Comparison of ENCODE assay signal across 31 mouse cellular contexts in genomic region chr4:137255568-137255967, GRCm38 (mm10). TPM values are rescaled to one million over a fixed set of nuclear protein-coding genes. Genes with fewer than 3 reads are reported as not detected.
DNase-seq lines count a peak whose midpoint lies in the region; ATAC-seq lines count a peak whose summit lies in the region.
"Had no signal": no experiment of that assay in that cellular context is flagged by ENCODE, and none has a peak within 500 bp of the region (broad histone marks: within the 10 kb centered on the region; RNA-seq: fewer than 3 reads in every experiment).

No protein-coding gene starts in this region.

- 70% methylated on average over 8 of the region's 8 CpGs for WGBS in heart, embryonic 11.5 days (ENCODE audit: insufficient replicate concordance)
- 56% methylated on average over 8 of the region's 8 CpGs for WGBS in intestine, embryonic 15.5 days
- 44% methylated on average over 8 of the region's 8 CpGs for WGBS in stomach, embryonic 16.5 days
- 76% methylated on average over 8 of the region's 8 CpGs for WGBS in hindbrain, embryonic 12.5 days

- DNase-seq in heart, postnatal 10 days = no peak
- DNase-seq in T-cell, adult 2 months (ENCODE audit: low spot score) = no peak
- no peak for DNase-seq in spleen, adult 18-20 months
- DNase-seq: adrenal gland, adult 8-10 months; cerebellum, adult 8-10 months; cerebellum, postnatal 25 days; gastrocnemius, postnatal 36 days; heart, adult 18-20 months; heart, postnatal 14 days; kidney, adult 9 months; kidney, postnatal 10 days; layer of hippocampus, postnatal 36 days; liver, embryonic 13.5 days; lung, adult 18-20 months; midbrain, embryonic 14.5 days; right cerebral cortex, postnatal 25 days had no signal

- H3K4me2 ChIP-seq in heart, embryonic 11.5 days = no peak overlapping the region
- H3K4me2 ChIP-seq in intestine, embryonic 15.5 days (replicated peaks) = no peak overlapping the region
- H3K4me2 ChIP-seq in stomach, embryonic 16.5 days (ENCODE audit: low read depth, low read length) = no peak overlapping the region
- no peak overlapping the region for H3K4me2 ChIP-seq in hindbrain, embryonic 12.5 days (replicated peaks)
- H3K4me2 ChIP-seq: forebrain, embryonic 15.5 days; heart, embryonic 13.5 days; limb, embryonic 15.5 days; liver, embryonic 13.5 days; neural tube, embryonic 15.5 days had no signal

- H3K4me3 ChIP-seq in heart, embryonic 11.5 days (ENCODE audit: low read depth, low read length) = no peak overlapping the region
- H3K4me3 ChIP-seq in intestine, embryonic 15.5 days (replicated peaks) = no peak overlapping the region
- no peak overlapping the region for H3K4me3 ChIP-seq in stomach, embryonic 16.5 days (replicated peaks; ENCODE audit: low read length)
- H3K4me3 ChIP-seq in hindbrain, embryonic 12.5 days = no peak overlapping the region
- H3K4me3 ChIP-seq: forebrain, embryonic 10.5 days; forebrain, embryonic 15.5 days; heart, embryonic 13.5 days; hindbrain, embryonic 10.5 days; limb, embryonic 10.5 days; limb, embryonic 15.5 days; liver, embryonic 13.5 days; neural tube, embryonic 15.5 days had no signal

- no peaks in the 10 kb centered on the region for H3K36me3 ChIP-seq in heart, embryonic 11.5 days (ENCODE audit: control insufficient read depth, insufficient read depth, low read length)
- H3K36me3 ChIP-seq in intestine, embryonic 15.5 days = no peaks in the 10 kb centered on the region
- no peaks in the 10 kb centered on the region for H3K36me3 ChIP-seq in stomach, embryonic 16.5 days (ENCODE audit: control insufficient read depth, insufficient read depth, low read length)
- H3K36me3 ChIP-seq in hindbrain, embryonic 12.5 days = no peaks in the 10 kb centered on the region
- H3K36me3 ChIP-seq: forebrain, embryonic 10.5 days; forebrain, embryonic 15.5 days; heart, embryonic 13.5 days; hindbrain, embryonic 10.5 days; limb, embryonic 10.5 days; limb, embryonic 15.5 days; liver, embryonic 13.5 days; neural tube, embryonic 15.5 days had no signal

- no peaks in the 10 kb centered on the region for H3K27me3 ChIP-seq in heart, embryonic 11.5 days (ENCODE audit: control insufficient read depth, insufficient read depth, low read length)
- H3K27me3 ChIP-seq in intestine, embryonic 15.5 days (replicated peaks) = no peaks in the 10 kb centered on the region
- no peaks in the 10 kb centered on the region for H3K27me3 ChIP-seq in stomach, embryonic 16.5 days (ENCODE audit: control insufficient read depth, insufficient read depth, low read length)
- no peaks in the 10 kb centered on the region for H3K27me3 ChIP-seq in hindbrain, embryonic 12.5 days
- H3K27me3 ChIP-seq: forebrain, embryonic 15.5 days; heart, embryonic 13.5 days; limb, embryonic 15.5 days; liver, embryonic 13.5 days; neural tube, embryonic 15.5 days had no signal

- intact Hi-C loops in heart, postnatal 10 days (cut with DNase I) = no loop called here

- no peaks in the 10 kb centered on the region for H3K4me1 ChIP-seq in heart, embryonic 11.5 days (ENCODE audit: control insufficient read depth, insufficient read depth, low read length)
- H3K4me1 ChIP-seq in intestine, embryonic 15.5 days (replicated peaks) = 0 out of 2 replicates have a peak, but pooled peaks cover 2% of the 10 kb centered on the region
- H3K4me1 ChIP-seq in stomach, embryonic 16.5 days (ENCODE audit: control insufficient read depth, insufficient read depth, low read length) = peaks cover 8% of the 10 kb centered on the region; the same call in 1 of the 2 replicates
- H3K4me1 ChIP-seq in hindbrain, embryonic 12.5 days = no peaks in the 10 kb centered on the region
- H3K4me1 ChIP-seq: limb, embryonic 10.5 days had no signal

- ATAC-seq in heart, embryonic 11.5 days (replicated peaks; ENCODE audit: insufficient number of reproducible peaks, low FRiP score, low TSS enrichment) = 0 out of 2 replicates have a peak, but pooled peaks have one; percentile 11
- 0 out of 2 replicates have a peak, but pooled peaks have one; percentile 31 for ATAC-seq in intestine, embryonic 15.5 days
- ATAC-seq in stomach, embryonic 16.5 days (ENCODE audit: insufficient read depth, low FRiP score) = peak; percentile 85
- no peak for ATAC-seq in hindbrain, embryonic 12.5 days (ENCODE audit: low FRiP score)
- ATAC-seq: CD4-positive, CD25-positive, alpha-beta regulatory T cell, adult 4 months; forebrain, embryonic 15.5 days; hindbrain, embryonic 16.5 days; lung, postnatal 0 days had no signal

- no peak overlapping the region for H3K9ac ChIP-seq in heart, embryonic 11.5 days (ENCODE audit: low read depth, low read length)
- H3K9ac ChIP-seq in intestine, embryonic 15.5 days = no peak overlapping the region
- H3K9ac ChIP-seq in stomach, embryonic 16.5 days (ENCODE audit: low read length) = no peak overlapping the region
- H3K9ac ChIP-seq in hindbrain, embryonic 12.5 days = no peak overlapping the region
- H3K9ac ChIP-seq: forebrain, embryonic 15.5 days; heart, embryonic 13.5 days; limb, embryonic 15.5 days; liver, embryonic 13.5 days; neural tube, embryonic 15.5 days had no signal

- no peak overlapping the region for H3K27ac ChIP-seq in heart, embryonic 11.5 days (ENCODE audit: low read depth, low read length)
- H3K27ac ChIP-seq in intestine, embryonic 15.5 days = no peak overlapping the region
- H3K27ac ChIP-seq in stomach, embryonic 16.5 days (ENCODE audit: low read length) = peak overlapping the region; percentile 60; the same call in 1 of the 2 replicates
- H3K27ac ChIP-seq in hindbrain, embryonic 12.5 days = no peak overlapping the region
- H3K27ac ChIP-seq: forebrain, embryonic 10.5 days; forebrain, embryonic 15.5 days; heart, embryonic 13.5 days; hindbrain, embryonic 10.5 days; limb, embryonic 10.5 days; limb, embryonic 15.5 days; liver, embryonic 13.5 days; macrophage; neural tube, embryonic 15.5 days had no signal

- peaks cover 3% of the 10 kb centered on the region; the same call in 1 of the 2 replicates for H3K9me3 ChIP-seq in heart, embryonic 11.5 days (replicated peaks; ENCODE audit: control insufficient read depth, low read length)
- no peaks in the 10 kb centered on the region for H3K9me3 ChIP-seq in intestine, embryonic 15.5 days
- no peaks in the 10 kb centered on the region for H3K9me3 ChIP-seq in stomach, embryonic 16.5 days (replicated peaks; ENCODE audit: control insufficient read depth, low read length)
- no peaks in the 10 kb centered on the region; the same call in 1 of the 2 replicates for H3K9me3 ChIP-seq in hindbrain, embryonic 12.5 days (replicated peaks)
- H3K9me3 ChIP-seq: forebrain, embryonic 10.5 days; forebrain, embryonic 15.5 days; hindbrain, embryonic 10.5 days; limb, embryonic 10.5 days; limb, embryonic 15.5 days; neural tube, embryonic 15.5 days had no signal

RNA-seq across cellular contexts. Expression of gene Wnt4, which starts 21.7 kb away (rescaled TPM):
- polyA plus RNA-seq in heart, embryonic 11.5 days (2014; fragmentation: Nextera tagmentation; extraction: Ambion mirVana) = 2.2 and 2.9 TPM in 2 replicates
- total RNA-seq in heart, postnatal 10 days (2021) = under 1 TPM; 0.48 to 0.84 TPM
- 2.8 and 4.0 TPM in 2 replicates for polyA plus RNA-seq in intestine, embryonic 15.5 days (2015; fragmentation: Nextera tagmentation; extraction: Ambion mirVana)
- polyA plus RNA-seq in stomach, embryonic 16.5 days (2015; fragmentation: Nextera tagmentation; extraction: Ambion mirVana) = 8.7 and 13.7 TPM in 2 replicates
- polyA plus RNA-seq in hindbrain, embryonic 12.5 days (2016; fragmentation: Nextera tagmentation; extraction: Ambion mirVana) = 3.7 and 5.0 TPM in 2 replicates
- polyA plus RNA-seq: macrophage had no signal
